Mouse (Mus musculus) fibroblast of lung, adult 2 months (primary cell): ENCODE data around the gene Magoh.

Experiments used
- DNase-seq: peaks from one replicate; pipeline ENCODE4 v3.0.0-alpha.2; 2011; ENCODE audit warnings: low read depth

Magoh gene

DNA sequence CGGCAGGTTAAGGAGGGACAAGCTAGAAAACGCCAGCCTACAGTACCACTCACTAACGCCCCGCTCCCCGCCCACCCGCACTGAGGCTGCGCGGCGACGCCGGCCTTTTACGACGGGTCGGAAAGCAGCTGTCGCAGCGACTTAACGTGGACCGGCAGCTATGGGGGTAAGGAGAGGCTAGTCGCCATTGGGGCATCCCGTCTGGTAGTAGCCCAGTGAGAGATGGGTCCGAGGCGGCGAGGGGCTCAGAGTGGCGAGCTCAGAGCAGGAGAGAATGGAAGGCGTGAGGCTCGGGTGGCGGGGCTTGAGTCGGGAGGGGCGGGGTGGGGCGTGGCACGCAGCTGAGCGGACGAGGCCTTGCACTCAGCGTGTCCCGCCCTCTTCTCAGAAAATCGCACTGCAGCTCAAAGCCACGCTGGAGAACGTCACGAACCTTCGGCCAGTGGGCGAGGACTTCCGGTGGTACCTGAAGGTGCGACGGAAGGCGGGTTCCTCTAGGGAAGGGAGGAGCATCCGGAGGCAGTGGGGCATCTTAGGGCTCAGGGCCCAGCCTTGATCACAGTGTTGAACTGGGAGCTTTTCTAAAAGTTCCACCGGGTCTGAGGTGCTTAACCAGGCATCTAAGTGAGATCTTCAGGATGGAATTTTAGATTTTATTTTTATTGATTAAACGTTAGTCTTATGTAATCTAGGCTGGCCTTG, 10.3 kb downstream of the Magoh start, which contains the start of gene 0610037L13Rik:
0610037L13Rik (plus strand) TSS at position 83 of the 702 bp plus-strand sequence.
- peak; percentile 92 for DNase-seq

DNA sequence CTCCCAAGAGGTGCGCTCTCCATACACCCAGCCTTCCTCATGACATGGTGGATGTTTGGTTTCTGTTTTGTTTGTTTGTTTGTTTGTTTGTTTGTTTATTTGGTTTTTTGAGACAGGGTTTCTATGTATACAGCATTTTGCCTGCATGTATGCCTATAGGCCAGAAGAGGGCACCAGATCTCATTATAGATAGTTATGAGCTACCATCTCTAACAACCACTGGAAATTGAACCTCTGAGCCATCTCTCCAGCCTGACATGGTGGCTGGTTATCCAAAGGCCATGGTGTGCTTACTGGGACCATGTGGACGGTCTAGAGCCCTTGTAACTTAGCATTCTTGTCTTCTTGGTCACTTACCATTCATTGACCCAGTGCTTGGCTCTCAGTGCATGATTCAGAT, 13.1 kb downstream of the Magoh start:
- DNase-seq: no peak

DNA sequence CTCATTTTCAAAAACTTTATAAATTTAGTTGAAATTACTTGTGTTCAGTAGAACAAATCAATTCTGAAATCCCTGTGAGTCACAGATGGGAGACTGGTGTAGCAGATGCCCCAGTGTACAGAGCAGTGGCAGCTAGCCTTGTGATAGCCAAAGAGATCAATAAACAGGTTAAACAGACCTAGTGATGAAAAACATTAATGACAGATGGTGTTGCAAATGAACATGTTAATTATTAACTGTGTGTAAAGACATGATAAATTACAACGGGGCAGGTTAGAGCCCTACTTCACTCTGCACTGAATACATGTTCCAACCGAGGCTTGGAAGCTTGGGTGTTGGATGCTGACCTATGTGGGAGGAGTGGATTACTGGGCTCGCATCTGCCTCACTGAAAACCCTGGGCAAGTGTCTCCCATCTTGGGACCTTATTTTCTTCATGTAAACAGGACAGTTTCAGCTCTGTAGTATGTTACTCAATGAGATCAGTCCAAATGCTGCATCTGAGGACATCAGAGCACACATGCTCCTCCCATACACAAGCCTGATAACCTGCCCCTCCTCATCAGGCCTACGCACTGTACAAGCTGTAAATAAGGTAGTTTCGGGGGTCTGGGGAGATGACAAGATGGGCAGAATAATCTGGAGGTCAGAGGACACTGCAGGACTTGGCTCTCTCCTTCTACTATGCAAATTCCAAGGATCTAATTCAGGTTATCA, 19.8 kb downstream of the Magoh start:
- no peak for DNase-seq

DNA sequence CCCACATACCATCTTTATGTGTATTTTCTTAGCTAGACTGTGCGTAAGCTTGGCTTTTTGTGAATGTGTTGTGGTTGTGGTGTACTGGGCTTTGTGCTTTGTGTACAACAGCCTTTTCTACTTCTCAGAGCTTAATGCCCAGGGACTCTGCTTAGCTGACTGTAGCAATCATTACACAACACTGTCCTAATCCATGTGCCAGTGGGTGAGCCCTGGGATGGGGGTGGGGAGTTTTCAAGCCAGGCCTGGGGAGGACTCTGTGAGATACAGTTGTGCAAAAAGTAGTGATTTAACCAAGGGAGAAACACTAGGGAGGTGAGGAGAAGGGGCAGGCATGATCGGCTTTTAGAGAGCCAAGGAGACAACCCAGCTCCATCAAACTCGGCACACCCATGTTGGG, 20.7 kb downstream of the Magoh start:
- no peak for DNase-seq

DNA sequence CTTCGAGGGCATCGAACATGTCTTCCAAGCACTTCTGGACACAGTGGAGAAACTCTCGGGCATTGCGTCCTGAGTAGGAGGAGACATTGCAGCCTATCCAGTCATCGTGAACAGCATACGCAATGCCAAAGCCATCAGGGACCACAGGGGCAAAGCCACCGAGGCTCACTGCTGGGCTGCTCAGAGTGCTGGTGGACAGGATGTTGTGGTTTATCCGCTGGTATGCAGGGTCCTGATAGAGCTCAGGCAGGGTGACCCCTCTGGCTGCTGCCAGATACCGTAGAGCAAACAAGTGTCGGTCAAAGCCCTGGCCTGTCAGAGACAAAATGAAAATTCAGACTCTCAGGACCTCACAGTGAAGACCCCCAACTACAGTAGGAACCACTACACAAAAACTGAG, 24.7 kb downstream of the Magoh start:
- DNase-seq: no peak

DNA sequence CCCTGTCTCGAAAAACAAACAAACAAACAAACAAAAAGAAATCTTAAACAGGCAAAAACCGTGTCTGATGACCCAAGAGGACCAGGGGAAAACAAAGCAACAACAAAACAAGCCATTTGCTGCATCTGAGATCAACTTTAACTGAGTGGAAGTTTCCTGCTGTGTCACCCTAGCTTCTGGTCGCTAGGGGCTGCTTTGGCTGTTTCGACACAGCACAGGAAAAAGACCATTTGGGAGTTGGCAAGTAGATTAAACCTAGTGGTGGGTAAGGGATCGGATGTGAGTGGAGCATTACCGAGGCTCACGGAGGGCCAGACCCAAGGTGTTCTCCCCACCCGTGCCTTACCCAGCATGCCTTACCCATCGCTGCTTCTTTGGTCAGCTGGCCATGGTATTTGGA, 27.0 kb downstream of the Magoh start:
- no peak for DNase-seq

DNA sequence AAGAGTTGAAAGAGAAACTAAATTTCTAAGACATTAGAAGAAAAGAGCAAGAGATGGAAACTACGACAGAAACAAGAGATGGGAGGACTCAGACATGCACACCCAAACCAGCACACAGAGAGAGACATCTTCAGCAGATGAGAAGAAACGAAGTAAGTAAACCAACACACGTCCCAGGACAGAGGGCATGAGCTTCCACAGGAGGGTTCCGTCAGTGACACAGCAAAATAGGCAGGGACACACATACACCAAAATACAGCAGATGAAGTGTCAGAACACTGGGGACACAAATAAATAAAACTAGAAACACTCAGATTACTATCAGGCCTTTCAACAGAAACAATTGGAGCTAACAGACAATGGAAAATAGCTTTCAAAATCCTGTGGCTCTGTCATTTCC, 30.5 kb downstream of the Magoh start:
- no peak for DNase-seq

DNA sequence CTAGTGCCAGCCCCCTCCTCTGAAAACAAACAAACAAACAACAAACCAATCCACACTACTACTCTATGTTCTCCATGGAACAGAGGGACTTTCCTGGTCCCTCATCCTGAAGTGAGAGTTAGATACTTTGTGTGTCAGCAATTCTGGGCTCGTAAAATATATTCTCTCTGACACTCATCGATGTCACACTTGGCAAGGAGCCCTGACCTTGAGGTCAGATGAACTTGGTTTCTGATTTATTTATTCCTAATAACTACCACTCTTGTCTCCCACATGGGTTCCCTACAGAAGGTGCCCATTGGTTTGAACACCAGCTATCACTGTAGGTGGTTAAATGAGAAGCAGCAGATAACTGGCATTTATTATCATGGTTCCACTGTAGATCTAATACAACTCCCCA, 40.8 kb downstream of the Magoh start:
- no peak for DNase-seq

DNA sequence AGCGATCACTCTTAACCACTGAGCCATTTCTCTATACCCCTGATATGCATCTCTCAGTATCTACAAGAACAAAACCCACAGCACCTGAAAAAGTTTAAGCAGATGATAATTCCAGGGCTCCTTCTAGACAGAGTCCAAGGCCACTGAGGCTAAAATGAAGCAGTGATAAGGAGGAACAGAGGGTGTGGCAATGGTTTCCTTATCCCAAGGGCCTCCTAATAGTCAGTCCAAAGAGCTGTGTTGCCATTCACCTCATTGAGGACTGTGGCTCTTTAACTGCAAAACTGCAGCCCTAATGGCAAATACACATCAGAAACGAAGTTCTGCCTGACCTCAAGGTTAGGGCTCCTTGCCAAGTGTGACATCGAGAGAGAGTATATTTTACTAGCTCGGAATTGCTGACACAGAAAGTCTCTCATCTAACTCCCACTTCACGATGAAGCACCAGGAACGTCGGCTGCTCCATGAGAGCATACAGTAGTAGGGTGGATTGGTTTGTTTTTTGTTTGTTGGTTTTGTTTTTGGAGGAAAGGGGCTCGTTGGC, 41.7 kb downstream of the Magoh start:
- no peak for DNase-seq

DNA sequence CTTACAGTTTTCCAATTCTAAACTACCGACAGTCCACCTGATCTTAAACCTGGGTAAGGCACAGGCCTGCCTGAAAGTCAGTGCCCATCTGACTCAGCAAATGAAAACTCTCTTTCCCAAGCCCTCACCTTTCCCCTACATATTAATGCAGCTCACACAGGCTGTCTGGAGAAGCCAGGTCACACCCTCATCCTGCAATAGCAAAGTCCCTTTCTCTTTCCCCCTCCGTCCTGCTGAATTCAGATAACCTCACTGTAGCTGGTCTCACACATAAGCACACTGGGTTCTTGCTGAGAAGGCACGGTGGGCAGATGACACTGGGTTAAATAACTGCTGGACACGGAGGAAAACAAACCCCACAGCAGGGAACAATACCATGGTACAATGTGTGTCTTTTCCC, 42.4 kb downstream of the Magoh start:
- no peak for DNase-seq

DNA sequence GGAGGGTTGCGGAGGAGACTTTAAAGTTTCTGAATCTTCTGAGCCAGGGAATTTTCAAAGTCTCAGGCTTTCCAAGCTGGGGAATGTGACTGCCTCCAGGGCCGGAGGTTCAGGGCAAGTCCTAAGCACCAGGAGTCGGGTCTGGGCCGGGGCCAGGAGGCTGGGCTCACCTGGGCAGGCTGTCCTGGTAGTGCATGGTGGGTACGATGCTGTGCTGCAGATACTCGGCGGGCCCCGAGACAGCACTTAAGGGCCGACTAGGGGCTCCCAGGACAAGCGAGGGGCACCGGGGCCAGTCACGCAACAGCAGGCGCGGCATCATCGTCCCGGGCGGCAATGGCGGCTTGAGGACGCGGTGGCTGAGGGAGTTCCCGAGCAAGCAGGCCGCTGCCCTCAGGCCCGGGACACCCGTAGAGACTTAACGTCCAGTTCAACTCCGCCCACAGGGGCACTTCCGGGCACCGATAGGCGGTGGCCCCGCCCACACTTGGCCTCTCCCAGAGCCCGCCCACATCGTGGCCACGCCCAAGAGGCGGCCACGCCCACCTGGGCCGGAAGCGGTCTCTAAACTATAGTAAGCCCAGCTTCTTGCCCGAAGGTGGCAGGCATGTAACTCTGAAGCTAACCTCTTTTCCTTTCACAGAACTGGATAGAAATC, 43.7 kb downstream of the Magoh start, which contains the start of gene Cpt2:
Cpt2 (minus strand) TSS at position 466 of the 658 bp plus-strand sequence.
- DNase-seq: peak; percentile 92

DNA sequence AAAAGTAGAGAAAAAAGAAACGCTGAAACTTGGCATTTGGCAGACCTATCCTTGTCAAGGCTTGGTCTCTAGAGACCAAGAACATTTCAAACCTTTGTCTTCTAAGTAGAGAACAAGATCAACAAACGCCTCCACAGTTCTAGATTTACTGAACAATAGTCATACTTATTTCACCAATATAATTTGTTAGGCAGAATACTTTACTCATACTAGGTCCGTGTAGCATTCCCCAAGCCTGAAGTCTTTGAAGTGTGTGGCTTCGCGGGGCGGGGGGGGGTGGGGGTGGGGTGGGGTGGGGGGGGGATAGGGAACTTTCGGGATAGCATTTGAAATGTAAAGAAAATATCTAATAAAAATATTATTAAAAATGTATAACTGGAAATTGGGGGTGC, 44.2 kb downstream of the Magoh start:
- no peak for DNase-seq

DNA sequence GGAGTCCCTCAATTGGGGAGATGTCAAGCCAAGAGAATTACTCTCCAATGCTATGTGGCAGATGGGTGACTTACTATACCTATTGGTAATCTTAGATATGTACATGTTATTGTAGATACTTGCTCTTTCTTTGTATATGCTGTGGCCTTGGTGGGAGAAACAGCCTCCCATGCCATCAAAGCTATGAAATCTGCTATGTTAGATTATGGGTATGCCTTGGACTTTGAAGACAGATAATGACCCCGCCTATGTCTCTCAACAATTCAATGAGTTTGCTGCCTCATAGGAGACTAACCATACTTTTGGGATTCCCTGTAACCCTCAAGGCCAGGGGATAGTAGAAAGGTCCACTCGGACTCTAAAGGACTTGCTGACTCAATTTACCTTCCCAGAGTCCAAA, 48.7 kb downstream of the Magoh start:
- DNase-seq: no peak

DNA sequence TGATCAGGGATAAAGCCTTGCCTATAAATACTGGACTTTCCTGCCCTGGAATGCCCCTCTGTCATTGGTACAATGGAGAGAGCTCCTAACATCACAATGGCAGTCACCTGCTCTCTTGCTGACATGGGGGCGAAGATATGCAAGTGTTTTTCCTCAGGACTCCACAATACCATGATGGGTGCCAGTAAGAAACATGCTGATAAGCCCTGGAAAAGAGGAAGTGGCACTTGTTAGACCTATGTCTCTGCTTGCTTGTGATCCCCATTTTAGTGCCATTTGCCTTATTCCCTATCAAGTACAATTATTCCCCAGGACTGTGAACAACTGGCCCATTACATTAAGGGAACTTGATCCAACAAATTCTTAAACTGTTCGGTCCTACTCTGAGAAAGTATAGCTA, 49.2 kb downstream of the Magoh start:
- DNase-seq: no peak

DNA sequence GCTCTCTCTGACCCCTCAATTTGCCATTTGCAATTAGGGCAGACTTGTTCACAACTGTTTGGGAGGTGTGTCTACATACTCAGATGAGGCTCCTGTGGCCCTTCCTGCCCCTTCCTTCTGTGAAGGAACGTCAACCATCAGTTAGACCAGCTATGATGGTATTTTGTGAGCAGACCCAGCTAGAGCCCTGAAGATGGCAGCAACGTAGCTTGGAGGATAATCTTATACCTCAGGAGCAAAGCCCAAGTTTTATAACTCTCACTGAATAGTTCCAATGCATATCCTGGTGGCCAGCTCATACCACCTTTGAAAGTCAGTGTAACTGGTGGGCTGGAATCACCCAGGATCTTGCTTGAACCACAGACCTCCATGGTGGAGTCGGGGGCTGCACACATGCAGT, 51.9 kb downstream of the Magoh start:
- DNase-seq: no peak

DNA sequence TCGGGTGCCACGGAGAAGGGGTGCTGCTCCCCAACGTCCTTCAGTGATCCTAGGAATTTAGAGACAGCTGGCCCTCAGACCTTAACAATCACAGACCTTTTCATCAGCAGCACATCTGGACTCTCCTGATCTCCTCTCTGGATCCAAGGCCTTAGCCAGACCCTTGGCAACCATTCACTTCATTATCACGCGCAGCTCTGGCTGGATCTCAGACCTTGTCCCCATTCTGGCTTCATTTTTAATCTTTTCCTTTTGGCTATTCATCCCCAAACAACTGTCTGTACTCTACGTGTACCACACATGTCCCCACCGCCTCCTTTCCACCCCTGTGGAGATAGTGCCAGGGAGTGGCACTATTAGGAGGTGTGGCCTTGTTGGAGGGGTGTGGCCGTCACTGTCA, 53.7 kb downstream of the Magoh start:
- no peak for DNase-seq

DNA sequence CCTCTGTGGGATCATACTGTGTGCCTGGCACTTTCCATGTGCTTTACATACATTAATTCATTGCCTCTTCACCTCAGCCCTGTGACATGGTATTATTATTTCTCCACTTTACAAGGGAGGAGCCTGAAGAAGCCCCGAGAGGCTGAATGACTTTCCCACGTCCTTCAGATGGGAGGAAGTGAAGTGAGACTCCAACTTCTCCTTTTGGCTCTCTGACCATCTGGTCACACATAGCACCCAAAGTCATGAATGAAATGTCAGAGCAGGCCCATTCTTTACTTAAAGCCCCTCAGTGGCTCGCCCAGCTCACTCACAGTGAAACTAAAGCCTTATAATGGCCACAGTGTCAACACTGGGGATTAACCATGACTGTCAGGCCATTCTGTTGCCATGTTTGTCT, 55.7 kb downstream of the Magoh start:
- no peak for DNase-seq
